Mouse (Mus musculus) intestine, embryonic 16.5 days (tissue): ENCODE results near the gene Tmbim1. TPM values are rescaled to one million over a fixed set of nuclear protein-coding genes. Genes with fewer than 3 reads are reported as not detected.

Experiments used
- ATAC-seq: fragments of 200-750 bp; cut with Nextera tagmentation; 2 replicates; pipeline ENCODE4 v1.8.0; 2017; ENCODE audit warnings: moderate TSS enrichment, moderate library complexity
- H3K27ac ChIP-seq: fragments of 300-500 bp; sonication (generic); 2 replicates; pipeline ENCODE4 v1.5.1; 2014; ENCODE audit warnings: mild to moderate bottlenecking, low read length
- H3K27me3 ChIP-seq: fragments of 300-500 bp; sonication (generic); replicated peaks from 2 replicates; pipeline ENCODE4 v1.6.1; 2014; ENCODE audit warnings: low read length, control low read depth, mixed read lengths; ENCODE audit not compliant: control insufficient read depth, insufficient read depth
- H3K36me3 ChIP-seq: fragments of 300-500 bp; sonication (generic); 2 replicates; pipeline ENCODE4 v1.6.1; 2014; ENCODE audit warnings: low read length, control low read depth; ENCODE audit not compliant: control insufficient read depth, insufficient read depth
- H3K4me1 ChIP-seq: fragments of 300-500 bp; sonication (generic); 2 replicates; pipeline ENCODE4 v1.6.1; 2014; ENCODE audit warnings: low read length, control low read depth, mixed read lengths; ENCODE audit not compliant: control insufficient read depth, insufficient read depth
- H3K4me2 ChIP-seq: fragments of 300-500 bp; sonication (generic); 2 replicates; pipeline ENCODE4 v1.6.1; 2014; ENCODE audit warnings: low read depth, low read length, control low read depth
- H3K4me3 ChIP-seq: fragments of 300-500 bp; sonication (generic); 2 replicates; pipeline ENCODE4 v1.5.1; 2014; ENCODE audit warnings: mild to moderate bottlenecking, low read length
- H3K9ac ChIP-seq: fragments of 300-500 bp; sonication (generic); 2 replicates; pipeline ENCODE4 v1.6.1; 2014; ENCODE audit warnings: low read depth, low read length
- H3K9me3 ChIP-seq: fragments of 300-500 bp; sonication (generic); 2 replicates; pipeline ENCODE4 v1.6.1; 2016; ENCODE audit warnings: low read length, control low read depth; ENCODE audit not compliant: control insufficient read depth
- WGBS: fragments of 180-500 bp; shearing (Covaris S2); extraction: QIAGEN DNeasy Blood & Tissue Kit; methylation state at CpG from one replicate; pipeline ENCODE4 v1.1.7; 2014; 5-methylcytosine and 5-hydroxymethylcytosine counted together
- polyA plus RNA-seq: library from polyadenylated mRNA; unstranded; fragments of >200 nt; fragmentation: Nextera tagmentation; extraction: Ambion mirVana; gene quantifications from 2 replicates; pipeline ENCODE4 v1.2.1, GENCODE M21; 2015

The Tmbim1 gene
- polyA plus RNA-seq, 1 experiment from 2014 or later: 79.8 TPM

- no peak overlapping the region for H3K27ac ChIP-seq
These were observed 27.4 kb downstream of the Tmbim1 start for GRCm38 (mm10) chr1:74277883-74278537.

GRCm38 (mm10) chr1:74277041-74277440, 28.4 kb downstream of the Tmbim1 start:
- Histone ChIP-seq H3K27me3 (no peaks in the 10 kb centered on the region), H3K4me2 (peak overlapping the region; percentile 6; the same call in 1 of the 2 replicates), H3K9ac (peak overlapping the region; percentile 23), H3K4me3 (peak overlapping the region; percentile 9; the same call in 1 of the 2 replicates), H3K36me3 (peaks cover 7% of the 10 kb centered on the region; the same call in 1 of the 2 replicates), H3K27ac (no peak overlapping the region), H3K9me3 (no peaks in the 10 kb centered on the region), H3K4me1 (peaks cover 30% of the 10 kb centered on the region)
- no peak for ATAC-seq
- 48% methylated on average over 6 of the region's 6 CpGs for WGBS

More at GRCm38 (mm10) chr1:74277883-74278537, 27.4 kb downstream of the Tmbim1 start:
- WGBS: 38% methylated on average over 8 of the region's 8 CpGs
- H3K9me3 ChIP-seq: no peaks in the 10 kb centered on the region
- no peak overlapping the region for H3K4me3 ChIP-seq
- H3K9ac ChIP-seq: peak overlapping the region; percentile 23; the same call in 1 of the 2 replicates
- no peaks in the 10 kb centered on the region for H3K27me3 ChIP-seq
- no peak for ATAC-seq
- peaks cover 30% of the 10 kb centered on the region for H3K4me1 ChIP-seq
- no peak overlapping the region for H3K4me2 ChIP-seq
- peaks cover 12% of the 10 kb centered on the region for H3K36me3 ChIP-seq

- Histone ChIP-seq H3K4me3 (no peak overlapping the region), H3K4me1 (peaks cover 17% of the 10 kb centered on the region), H3K9ac (peak overlapping the region; percentile 15; the same call in 1 of the 2 replicates), H3K4me2 (peak overlapping the region; percentile 25), H3K27me3 (no peaks in the 10 kb centered on the region), H3K36me3 (no peaks in the 10 kb centered on the region), H3K9me3 (no peaks in the 10 kb centered on the region), H3K27ac (peak overlapping the region; percentile 64)
- ATAC-seq: peak; percentile 75
- 20% methylated on average over 9 of the region's 9 CpGs for WGBS
These were observed 30.4 kb downstream of the Tmbim1 start for GRCm38 (mm10) chr1:74275015-74275414.

GRCm38 (mm10) chr1:74271659-74272058, 33.8 kb downstream of the Tmbim1 start:
- Histone ChIP-seq H3K4me1 (peaks cover 12% of the 10 kb centered on the region), H3K4me3 (no peak overlapping the region), H3K9me3 (no peaks in the 10 kb centered on the region; the same call in 1 of the 2 replicates), H3K9ac (no peak overlapping the region), H3K4me2 (no peak overlapping the region), H3K27me3 (no peaks in the 10 kb centered on the region), H3K36me3 (peaks cover 4% of the 10 kb centered on the region; the same call in 1 of the 2 replicates), H3K27ac (no peak overlapping the region)
- ATAC-seq: no peak
- WGBS: 51% methylated on average over 4 of the region's 4 CpGs

DNA sequence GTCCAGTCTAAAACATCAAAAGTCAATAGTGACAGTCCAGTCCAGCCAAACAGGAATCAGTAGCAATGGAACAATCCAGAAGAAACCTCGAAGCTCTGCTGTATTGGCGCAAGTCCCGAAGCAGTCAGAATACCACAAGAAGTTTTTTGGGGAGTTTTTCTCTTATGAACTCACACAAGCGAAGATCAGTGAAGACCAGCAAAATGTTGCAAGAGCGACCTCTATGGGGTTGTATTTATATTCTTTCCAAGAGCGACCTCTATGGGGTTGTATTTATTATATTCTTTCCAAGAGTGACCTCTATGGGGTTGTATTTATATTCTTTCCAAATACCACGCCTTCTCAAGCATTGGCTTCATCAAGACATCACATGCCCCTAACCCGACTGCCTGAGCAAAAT, 36.7 kb downstream of the Tmbim1 start:
- H3K27ac ChIP-seq: no peak overlapping the region
- H3K4me1 ChIP-seq: no peaks in the 10 kb centered on the region
- H3K9ac ChIP-seq: no peak overlapping the region
- H3K27me3 ChIP-seq: no peaks in the 10 kb centered on the region
- H3K4me2 ChIP-seq: no peak overlapping the region
- no peaks in the 10 kb centered on the region; the same call in 1 of the 2 replicates for H3K9me3 ChIP-seq
- WGBS: 82% methylated on average over 8 of the region's 8 CpGs
- peaks cover 28% of the 10 kb centered on the region for H3K36me3 ChIP-seq
- H3K4me3 ChIP-seq: no peak overlapping the region
- no peak for ATAC-seq

- Histone ChIP-seq H3K9me3 (no peaks in the 10 kb centered on the region), H3K27me3 (no peaks in the 10 kb centered on the region), H3K4me1 (no peaks in the 10 kb centered on the region), H3K36me3 (peaks cover 38% of the 10 kb centered on the region), H3K4me3 (no peak overlapping the region), H3K27ac (no peak overlapping the region), H3K9ac (no peak overlapping the region), H3K4me2 (no peak overlapping the region)
- WGBS: 89% methylated on average over 6 of the region's 6 CpGs
- ATAC-seq: no peak
These were observed 42.9 kb downstream of the Tmbim1 start for GRCm38 (mm10) chr1:74262510-74262909.

GRCm38 (mm10) chr1:74256782-74257181, 48.6 kb downstream of the Tmbim1 start:
- Histone ChIP-seq H3K9me3 (no peaks in the 10 kb centered on the region), H3K9ac (no peak overlapping the region), H3K4me1 (peaks cover 5% of the 10 kb centered on the region), H3K4me2 (no peak overlapping the region), H3K36me3 (peaks cover 9% of the 10 kb centered on the region; the same call in 1 of the 2 replicates), H3K27ac (peak overlapping the region; percentile 57; the same call in 1 of the 2 replicates), H3K27me3 (no peaks in the 10 kb centered on the region), H3K4me3 (no peak overlapping the region)
- WGBS: 77% methylated on average over 4 of the region's 4 CpGs
- ATAC-seq: peak; percentile 15; the same call in 1 of the 2 replicates

DNA sequence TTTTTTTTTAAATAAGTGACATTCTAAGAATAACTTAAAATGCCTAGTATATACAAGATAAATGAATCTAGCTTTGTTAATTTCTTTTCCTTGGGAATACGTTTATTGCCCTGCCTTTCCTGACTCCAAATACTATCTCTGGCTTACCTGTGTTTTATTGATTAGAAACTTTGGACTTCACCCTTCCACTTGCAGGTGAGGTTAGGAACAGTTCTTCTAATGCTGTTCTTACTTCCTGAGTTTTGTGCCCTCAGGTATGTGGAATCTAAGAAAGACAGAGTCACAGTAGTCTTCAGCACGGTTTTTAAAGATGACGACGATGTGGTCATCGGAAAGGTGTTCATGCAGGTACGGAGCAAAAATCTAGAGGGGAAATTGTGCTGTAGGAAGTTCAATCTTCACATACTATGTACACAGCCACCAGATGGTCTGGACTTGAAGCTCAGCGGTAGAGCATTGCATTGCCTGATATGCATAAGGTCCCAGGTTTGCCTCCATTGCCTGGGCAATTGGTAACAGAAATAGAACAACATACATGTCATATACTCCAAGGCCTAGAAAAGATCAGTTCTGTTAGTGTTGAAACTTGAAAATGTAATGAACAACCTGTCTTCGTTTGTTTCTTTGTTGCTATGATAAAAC, 49.6 kb downstream of the Tmbim1 start:
- no peak overlapping the region for H3K9ac ChIP-seq
- peak; percentile 73 for ATAC-seq
- H3K9me3 ChIP-seq: no peaks in the 10 kb centered on the region
- no peaks in the 10 kb centered on the region for H3K27me3 ChIP-seq
- H3K4me3 ChIP-seq: no peak overlapping the region
- H3K36me3 ChIP-seq: peaks cover 11% of the 10 kb centered on the region; the same call in 1 of the 2 replicates
- H3K4me2 ChIP-seq: no peak overlapping the region; the same call in 1 of the 2 replicates
- peaks cover 5% of the 10 kb centered on the region for H3K4me1 ChIP-seq
- H3K27ac ChIP-seq: peak overlapping the region; percentile 57
- 82% methylated on average over 8 of the region's 8 CpGs for WGBS

- Histone ChIP-seq H3K27me3 (no peaks in the 10 kb centered on the region), H3K4me2 (no peak overlapping the region), H3K9me3 (no peaks in the 10 kb centered on the region), H3K9ac (no peak overlapping the region), H3K36me3 (peaks cover 14% of the 10 kb centered on the region; the same call in 1 of the 2 replicates), H3K4me3 (no peak overlapping the region), H3K27ac (peak overlapping the region; percentile 89), H3K4me1 (peaks cover 12% of the 10 kb centered on the region)
- 80% methylated on average over 4 of the region's 4 CpGs for WGBS
- ATAC-seq: 0 out of 2 replicates have a peak, but pooled peaks have one; percentile 11
These were observed 55.3 kb downstream of the Tmbim1 start for GRCm38 (mm10) chr1:74250096-74250495.
